Mouse (Mus musculus) CH12.LX (cell line): ENCODE results near the gene Col4a1. TPM values are rescaled to one million over a fixed set of nuclear protein-coding genes. Genes with fewer than 3 reads are reported as not detected.

Experiments used
- DNase-seq: peaks from one replicate; pipeline ENCODE4 v3.0.0-alpha.2; 2013; ENCODE audit errors: extremely low read depth
- H3K27ac ChIP-seq: 2 replicates; pipeline ENCODE4 v1.5.1; 2012; ENCODE audit warnings: low read depth, mild to moderate bottlenecking, control low read depth, moderate library complexity; ENCODE audit not compliant: insufficient read depth
- H3K27me3 ChIP-seq: replicated peaks from 2 replicates; pipeline ENCODE3; 2012; ENCODE audit warnings: inconsistent platforms
- H3K36me3 ChIP-seq, 2 experiments: replicated peaks in 1 of 2; 2 replicates each; pipeline versions ENCODE3 to v1.6.1; 2012; ENCODE audit warnings: inconsistent platforms in 1 of 2, low read length in 1 of 2, mild to moderate bottlenecking in 1 of 2, mixed read lengths in 1 of 2, moderate library complexity in 1 of 2; ENCODE audit not compliant: control insufficient read depth in 1 of 2, insufficient read depth in 1 of 2
- H3K4me1 ChIP-seq, 2 experiments: 2 replicates each; pipeline ENCODE4 v1.6.1; 2012; ENCODE audit warnings: inconsistent platforms in 1 of 2, moderate library complexity in 1 of 2; ENCODE audit not compliant: insufficient read depth in 2 of 2, control insufficient read depth in 1 of 2
- H3K4me2 ChIP-seq: 2 replicates; pipeline ENCODE4 v1.6.1; 2012; ENCODE audit warnings: low read depth, mild to moderate bottlenecking, control low read depth; ENCODE audit not compliant: poor library complexity, insufficient read depth, severe bottlenecking
- H3K4me3 ChIP-seq, 3 experiments: fragments of 150-350 bp in 1 of 3; sonication (generic) in 1 of 3; replicated peaks in 1 of 3; 2 replicates each; pipeline versions ENCODE3 to v1.5.1; 2011 to 2012; ENCODE audit warnings: low read depth in 2 of 3, low read length in 2 of 3, mild to moderate bottlenecking in 2 of 3, moderate library complexity in 2 of 3, control low read depth in 1 of 3, improper control_type of control experiment in 1 of 3, inconsistent platforms in 1 of 3, mixed read lengths in 1 of 3; ENCODE audit not compliant: poor library complexity in 1 of 3
- H3K79me2 ChIP-seq: replicated peaks from 2 replicates; pipeline ENCODE4 v1.6.1; 2012; ENCODE audit warnings: mild to moderate bottlenecking, moderate library complexity; ENCODE audit not compliant: control insufficient read depth, poor library complexity, insufficient read depth, severe bottlenecking; ENCODE audit errors: extremely low read depth
- H3K9ac ChIP-seq: 2 replicates; pipeline ENCODE4 v1.6.1; 2012; ENCODE audit warnings: low read depth, mild to moderate bottlenecking, control low read depth, moderate library complexity; ENCODE audit not compliant: insufficient read depth
- H3K9me3 ChIP-seq: replicated peaks from 2 replicates; pipeline ENCODE3; 2012; ENCODE audit warnings: low read length, inconsistent platforms, mixed read lengths
- E2F4 ChIP-seq: IDR thresholded peaks from 2 replicates; pipeline ENCODE4 v1.6.1; 2011; ENCODE audit warnings: low read depth, low read length, improper control_type of control experiment; ENCODE audit not compliant: insufficient replicate concordance
- EP300 ChIP-seq: IDR thresholded peaks from 2 replicates; pipeline ENCODE4 v1.6.1; 2011; ENCODE audit warnings: low read length, improper control_type of control experiment
- ETS1 ChIP-seq: conservative IDR thresholded peaks from 2 replicates; pipeline ENCODE4 v1.6.1; 2012; ENCODE audit warnings: low read depth, mild to moderate bottlenecking, inconsistent platforms, low read length, improper control_type of control experiment, moderate library complexity
- GABPA ChIP-seq: IDR thresholded peaks from 2 replicates; pipeline ENCODE4 v1.6.1; 2012; ENCODE audit warnings: low read depth, low read length, improper control_type of control experiment, inconsistent platforms; ENCODE audit not compliant: insufficient replicate concordance
- HCFC1 ChIP-seq: IDR thresholded peaks from 2 replicates; pipeline ENCODE4 v1.6.1; 2012; ENCODE audit warnings: low read depth, mild to moderate bottlenecking, inconsistent platforms, low read length, improper control_type of control experiment
- JUN ChIP-seq: IDR thresholded peaks from 2 replicates; pipeline ENCODE4 v1.6.1; 2011; ENCODE audit warnings: low read depth, mild to moderate bottlenecking, low read length, improper control_type of control experiment, moderate library complexity; ENCODE audit not compliant: insufficient read depth
- JUND ChIP-seq: conservative IDR thresholded peaks from 2 replicates; pipeline ENCODE4 v1.6.1; 2011; ENCODE audit warnings: low read depth, low read length, improper control_type of control experiment
- MXI1 ChIP-seq: IDR thresholded peaks from 2 replicates; pipeline ENCODE4 v1.6.1; 2011; ENCODE audit warnings: mild to moderate bottlenecking, low read depth, low read length, improper control_type of control experiment
- NELFE ChIP-seq: IDR thresholded peaks from 2 replicates; pipeline ENCODE4 v1.6.1; 2011; ENCODE audit warnings: low read depth, low read length, improper control_type of control experiment
- NRF1 ChIP-seq: IDR thresholded peaks from 2 replicates; pipeline ENCODE4 v1.6.1; 2014; ENCODE audit warnings: low read depth, mild to moderate bottlenecking, inconsistent platforms, low read length, improper control_type of control experiment, moderate library complexity
- PAX5 ChIP-seq: IDR thresholded peaks from 2 replicates; pipeline ENCODE4 v1.6.1; 2012; ENCODE audit warnings: low read length, inconsistent platforms, mixed read lengths
- POLR2A ChIP-seq: IDR thresholded peaks from 2 replicates; pipeline ENCODE4 v1.6.1; 2011; ENCODE audit warnings: low read depth, mild to moderate bottlenecking, improper control_type of control experiment, low read length
- POLR2AphosphoS2 ChIP-seq: IDR thresholded peaks from 2 replicates; pipeline ENCODE4 v1.6.1; 2011; ENCODE audit warnings: low read depth, low read length, improper control_type of control experiment
- RAD21 ChIP-seq: IDR thresholded peaks from 2 replicates; pipeline ENCODE4 v1.6.1; 2011; ENCODE audit warnings: low read depth, mild to moderate bottlenecking, low read length, improper control_type of control experiment, moderate library complexity
- SMC3 ChIP-seq: IDR thresholded peaks from 2 replicates; pipeline ENCODE4 v1.6.1; 2011; ENCODE audit warnings: low read depth, low read length, improper control_type of control experiment
- TCF12 ChIP-seq: IDR thresholded peaks from 2 replicates; pipeline ENCODE4 v1.6.1; 2014; ENCODE audit warnings: low read depth, mild to moderate bottlenecking, inconsistent platforms, low read length, improper control_type of control experiment
- UBTF ChIP-seq: IDR thresholded peaks from 2 replicates; pipeline ENCODE4 v1.6.1; 2012; ENCODE audit warnings: low read depth, mild to moderate bottlenecking, inconsistent platforms, low read length, improper control_type of control experiment, moderate library complexity
- USF1 ChIP-seq: IDR thresholded peaks from 2 replicates; pipeline ENCODE4 v1.6.1; 2014; ENCODE audit warnings: low read depth, mild to moderate bottlenecking, inconsistent platforms, low read length, improper control_type of control experiment
- USF2 ChIP-seq: conservative IDR thresholded peaks from 2 replicates; pipeline ENCODE4 v1.6.1; 2011; ENCODE audit warnings: low read depth, low read length, improper control_type of control experiment
- ZKSCAN1 ChIP-seq: IDR thresholded peaks from 2 replicates; pipeline ENCODE4 v1.6.1; 2012; ENCODE audit warnings: low read depth, inconsistent platforms, low read length, improper control_type of control experiment, borderline replicate concordance
- ZMIZ1 ChIP-seq: IDR thresholded peaks from 2 replicates; pipeline ENCODE4 v1.6.1; 2012; ENCODE audit warnings: low read depth, mild to moderate bottlenecking, inconsistent platforms, low read length, improper control_type of control experiment
- ZNF384 ChIP-seq: IDR thresholded peaks from 2 replicates; pipeline ENCODE4 v1.6.1; 2012; ENCODE audit warnings: low read depth, low read length, improper control_type of control experiment, inconsistent platforms
- dilution Hi-C: fragments of 300-500 bp; cut with MboI; formaldehyde crosslinking; loops from 2 replicates; pipeline ENCODE4 v1.14.3; 2020; ENCODE audit warnings: low sequenced_read_pairs; ENCODE audit not compliant: extremely low pct_unique_long_range_greater_than_20kb, extremely low pct_ligation_motif_present
- in situ Hi-C: fragments of 300-500 bp; cut with MboI; formaldehyde crosslinking; loops from 3 replicates; pipeline ENCODE4 v1.14.3; 2019; ENCODE audit warnings: low sequenced_read_pairs, low pct_ligation_motif_present, low pct_unique_long_range_greater_than_20kb, mixed read lengths
- polyA plus RNA-seq: library from polyadenylated mRNA; unstranded; fragments of >175 nt; gene quantifications from 2 replicates; pipeline ENCODE4 v1.2.1, GENCODE M21; 2012; ENCODE audit warnings: low read depth; ENCODE audit not compliant: insufficient read length
- total RNA-seq, 2 experiments: library from RNA; depleted of rRNA; stranded (reverse); fragments of 300-350 nt in 1 of 2; fragments of >200 nt in 1 of 2; gene quantifications; 2 replicates each; pipeline ENCODE4 v1.2.3; 2012 to 2014

The Col4a1 gene
- total and polyA plus RNA-seq, 3 experiments = 0.04 to 0.27 (median 0.13) TPM

- dilution Hi-C loops (no loop called here), in situ Hi-C loops (no loop called here)
- Histone ChIP-seq H3K36me3 (no peaks in the 10 kb centered on the region), H3K27ac (no peak overlapping the region), H3K9ac (no peak overlapping the region), H3K4me3 (no peak overlapping the region), H3K4me2 (no peak overlapping the region), H3K9me3 (no peaks in the 10 kb centered on the region), H3K79me2 (no peaks in the 10 kb centered on the region), H3K4me1 (peaks cover 3 to 5% of the 10 kb centered on the region in 2 experiments; a peak in 2 of 4 replicates), H3K27me3 (peaks cover 88% of the 10 kb centered on the region)
- no peak for TF ChIP-seq GABPA
- no peak for TF ChIP-seq ZNF384
- no peak for TF ChIP-seq JUND
- TF ChIP-seq USF1 = no peak
- TF ChIP-seq USF2 = no peak
- no peak for TF ChIP-seq NELFE
- no peak for TF ChIP-seq POLR2AphosphoS2
- TF ChIP-seq ZMIZ1 = no peak
- no peak for TF ChIP-seq MXI1
- no peak for TF ChIP-seq PAX5
- no peak for DNase-seq
Measured at GRCm38 (mm10) chr8:11224178-11224577, 88.4 kb downstream of the Col4a1 start.

- Histone ChIP-seq H3K9ac (no peak overlapping the region), H3K4me3 (no peak overlapping the region), H3K27me3 (peaks cover 91% of the 10 kb centered on the region), H3K9me3 (no peaks in the 10 kb centered on the region), H3K4me1 (peaks cover 3 to 5% of the 10 kb centered on the region in 2 experiments; a peak in 2 of 4 replicates), H3K4me2 (no peak overlapping the region)
- in situ Hi-C loops (no loop called here), dilution Hi-C loops (no loop called here)
- TF ChIP-seq RAD21 = no peak
- no peak for TF ChIP-seq SMC3
- no peak for TF ChIP-seq NRF1
- TF ChIP-seq HCFC1 = no peak
- no peak for TF ChIP-seq JUN
- TF ChIP-seq MXI1 = no peak
- TF ChIP-seq EP300 = no peak
- TF ChIP-seq TCF12 = no peak
- no peak for TF ChIP-seq ZKSCAN1
- no peak for TF ChIP-seq E2F4
- TF ChIP-seq POLR2A = no peak
- TF ChIP-seq UBTF = no peak
- TF ChIP-seq ETS1 = no peak
- no peak for TF ChIP-seq ZNF384
- TF ChIP-seq, all 38 proteins: peak for 0
- no peak for DNase-seq
- H3K36me3 ChIP-seq = no peaks in the 10 kb centered on the region
- H3K27ac ChIP-seq = no peak overlapping the region
- no peaks in the 10 kb centered on the region for H3K79me2 ChIP-seq
Measured at GRCm38 (mm10) chr8:11221353-11221752, 91.3 kb downstream of the Col4a1 start.
